Mouse (Mus musculus): ENCODE measurements around the gene Pbxip1.

Pbxip1 gene

DNA sequence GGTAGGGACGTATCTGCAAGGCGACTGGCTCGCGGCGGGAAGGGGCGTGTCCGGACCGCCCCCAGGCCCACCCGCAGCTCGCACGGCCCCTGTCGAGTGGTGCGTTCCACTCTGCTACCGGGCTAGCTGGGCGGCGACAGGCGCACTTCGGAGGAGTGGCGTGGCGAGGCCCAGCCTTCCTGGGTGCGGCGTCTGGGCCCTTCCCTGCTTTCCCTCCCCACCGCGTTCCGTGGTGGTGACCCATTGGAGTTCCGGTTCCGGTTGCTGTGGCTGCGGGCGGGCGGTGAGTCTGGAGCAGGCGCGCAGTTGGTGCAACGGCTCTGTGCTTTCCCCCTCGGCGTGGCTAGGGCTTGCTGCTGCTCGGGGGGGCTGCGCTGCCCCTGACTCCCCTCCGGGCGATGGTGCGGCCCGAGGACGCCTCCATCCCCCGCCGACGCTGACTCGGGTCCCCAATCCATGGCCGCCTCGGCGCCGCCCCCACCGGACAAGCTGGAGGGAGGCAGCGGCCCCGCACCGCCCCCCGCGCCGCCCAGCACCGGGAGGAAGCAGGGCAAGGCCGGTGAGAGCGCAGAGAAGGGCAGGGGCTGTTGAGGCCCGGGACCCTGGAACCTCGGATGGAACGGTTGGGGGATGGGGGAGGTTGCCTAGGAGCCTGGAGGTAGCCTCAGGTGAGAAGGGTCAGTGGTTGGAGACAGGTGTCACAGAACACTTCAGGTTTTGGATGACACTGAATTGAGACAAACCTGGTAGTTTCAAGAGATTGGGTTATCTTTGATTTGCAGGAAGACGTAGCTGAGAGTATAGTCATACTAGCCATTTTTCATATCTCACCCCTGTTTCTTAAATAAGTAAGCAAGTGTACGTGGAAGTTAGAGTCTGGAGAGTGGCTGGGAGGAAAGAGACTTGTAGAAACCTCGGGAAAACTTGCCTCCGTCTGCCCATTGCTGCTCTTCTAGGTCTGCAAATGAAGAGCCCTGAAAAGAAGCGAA, 6.0 kb upstream of the Pbxip1 start, which contains the start of gene Pygo2:
Gene Pygo2 (plus strand): TSS at position 44 of the 989 bp plus-strand sequence.
- ATAC-seq (ENCODE audit: insufficient number of reproducible peaks, low FRiP score, low TSS enrichment), result peak; percentile 95

- no peak for ATAC-seq (ENCODE audit: insufficient number of reproducible peaks, low FRiP score, low TSS enrichment)
Observed at GRCm38 (mm10) chr3:89432606-89433005, 3.9 kb upstream of the Pbxip1 start.

- ATAC-seq (ENCODE audit: insufficient number of reproducible peaks, low FRiP score, low TSS enrichment), result no peak
Observed at GRCm38 (mm10) chr3:89434532-89434931, 2.0 kb upstream of the Pbxip1 start.

- ATAC-seq (ENCODE audit: insufficient number of reproducible peaks, low FRiP score, low TSS enrichment), result no peak
Observed at GRCm38 (mm10) chr3:89435041-89435440, 1.5 kb upstream of the Pbxip1 start.

GRCm38 (mm10) chr3:89437269-89437668, 763 bp downstream of the Pbxip1 start:
- ATAC-seq (ENCODE audit: insufficient number of reproducible peaks, low FRiP score, low TSS enrichment), result no peak

DNA sequence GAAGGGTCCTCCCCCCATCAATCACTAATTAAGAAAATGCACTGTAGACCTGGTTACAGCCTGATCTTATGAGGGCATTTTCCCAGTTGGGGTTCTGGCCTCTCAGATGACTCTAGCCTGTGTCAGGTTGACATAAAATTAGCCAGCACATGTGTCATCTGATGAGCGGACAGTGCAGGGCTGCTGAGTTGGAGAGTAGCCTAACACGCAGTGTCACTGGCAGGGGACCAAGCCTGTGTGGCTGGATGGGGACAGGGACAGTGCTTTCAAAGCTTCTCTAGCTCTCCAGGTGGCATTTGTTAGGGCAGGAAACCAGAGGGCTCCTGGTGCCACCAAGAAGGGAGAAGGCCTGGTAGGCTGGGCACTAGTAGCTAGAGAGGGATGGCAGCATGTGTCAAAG, 4.2 kb downstream of the Pbxip1 start:
- ATAC-seq (ENCODE audit: insufficient number of reproducible peaks, low FRiP score, low TSS enrichment), result no peak

DNA sequence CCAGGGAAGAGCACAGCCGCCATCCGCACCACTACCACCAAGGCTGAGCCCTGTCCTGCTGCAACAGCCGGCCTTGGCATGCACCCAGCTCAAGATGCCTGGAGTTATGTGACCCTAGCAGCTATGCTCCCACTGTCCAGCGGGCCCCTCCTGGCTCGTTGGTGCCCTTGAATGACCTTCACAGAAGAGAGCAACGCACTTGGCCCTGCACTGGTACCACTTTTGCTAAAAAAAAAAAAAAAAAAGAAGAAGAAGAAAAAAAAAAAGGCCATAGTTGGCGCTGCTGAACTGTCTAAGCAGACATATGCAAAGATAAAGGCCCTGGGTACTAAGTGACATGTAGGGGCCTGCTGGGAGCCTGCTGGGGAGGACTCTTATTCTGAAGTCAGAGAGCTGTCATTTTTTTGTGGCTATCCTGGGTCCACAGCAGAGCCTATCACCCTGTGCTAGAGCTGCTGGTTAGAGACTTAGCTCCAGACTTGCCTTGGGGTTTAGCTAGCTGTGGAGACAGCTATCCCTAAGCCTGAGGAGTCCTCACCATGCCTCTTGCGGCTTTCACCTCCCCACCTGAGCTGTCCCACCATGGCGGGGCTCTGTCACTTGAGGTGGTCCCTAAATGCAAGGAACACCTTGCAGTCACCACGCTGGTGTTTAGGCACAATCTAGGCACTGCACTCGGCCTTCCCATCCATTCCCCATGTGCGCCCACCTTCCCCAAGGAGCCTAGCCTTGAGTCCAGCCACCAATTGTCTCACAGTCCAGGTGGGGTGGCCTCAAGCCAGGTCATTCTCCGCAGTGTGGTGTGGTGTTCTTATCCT, 12.4 kb downstream of the Pbxip1 start:
- no peak for ATAC-seq (ENCODE audit: insufficient number of reproducible peaks, low FRiP score, low TSS enrichment)

DNA sequence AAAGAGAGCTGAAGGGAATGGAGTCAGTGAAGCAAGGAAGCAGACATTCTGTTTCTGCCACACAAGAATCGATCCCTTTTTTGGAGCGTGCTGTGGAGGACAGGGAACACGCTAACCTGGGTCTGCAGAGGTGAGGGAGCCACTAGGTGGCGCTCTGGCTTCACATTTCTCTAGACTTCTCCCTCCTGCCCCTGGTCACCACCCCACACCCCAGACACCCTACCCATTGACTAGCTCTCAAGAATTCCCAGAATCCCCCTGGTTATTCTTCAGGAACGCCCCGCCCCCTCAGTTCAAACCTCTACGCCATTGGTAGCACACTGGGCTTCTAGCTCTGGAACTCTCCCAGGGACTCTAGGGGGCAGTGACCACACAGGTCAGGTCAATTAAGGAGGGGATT, 13.0 kb downstream of the Pbxip1 start:
- peak; percentile 41; the same call in 1 of the 2 replicates for ATAC-seq (ENCODE audit: insufficient number of reproducible peaks, low FRiP score, low TSS enrichment)

- no peak for ATAC-seq (ENCODE audit: insufficient number of reproducible peaks, low FRiP score, low TSS enrichment)
Observed at GRCm38 (mm10) chr3:89451916-89452315, 15.4 kb downstream of the Pbxip1 start.

DNA sequence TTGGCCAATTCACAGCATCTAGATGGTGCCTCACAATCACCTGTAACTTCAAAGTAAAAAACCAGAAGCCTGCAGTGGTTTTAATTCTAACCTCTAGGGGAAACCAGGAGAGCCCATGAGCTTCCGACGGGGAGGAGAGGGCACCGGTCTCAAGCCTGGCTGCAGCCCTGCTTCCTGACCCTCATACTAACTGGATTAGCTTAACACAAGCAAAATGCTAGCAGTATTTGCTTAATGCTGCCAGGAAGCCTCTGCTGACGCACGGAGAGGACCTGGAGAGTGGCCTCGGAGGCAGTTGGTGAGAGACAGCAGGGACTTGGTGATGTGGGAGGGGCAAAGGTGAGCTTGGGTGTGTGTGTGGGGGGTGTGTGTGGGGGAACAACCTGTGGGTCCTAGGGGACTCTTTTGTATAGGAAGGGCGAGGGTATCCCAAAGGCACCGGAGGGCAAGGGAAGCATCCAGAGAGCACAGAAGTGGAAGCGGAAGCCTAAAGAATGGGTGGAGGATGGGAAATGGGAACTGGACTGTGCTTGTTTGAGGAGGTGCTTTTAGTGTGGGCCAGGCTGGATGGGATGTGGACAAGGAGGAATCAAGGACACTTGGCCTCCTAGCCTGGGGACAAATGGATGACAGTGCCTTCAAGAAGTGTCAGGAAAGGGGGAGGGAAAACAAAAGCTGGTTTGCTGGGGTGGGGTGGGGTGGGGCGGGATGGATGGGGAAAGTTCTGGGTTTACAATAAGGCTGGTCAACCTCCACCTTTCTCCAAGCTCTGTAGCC, 18.1 kb downstream of the Pbxip1 start, which contains the start of gene Pmvk:
Gene Pmvk (plus strand): TSS at position 141 of the 777 bp plus-strand sequence.
- no peak for ATAC-seq (ENCODE audit: insufficient number of reproducible peaks, low FRiP score, low TSS enrichment)

DNA sequence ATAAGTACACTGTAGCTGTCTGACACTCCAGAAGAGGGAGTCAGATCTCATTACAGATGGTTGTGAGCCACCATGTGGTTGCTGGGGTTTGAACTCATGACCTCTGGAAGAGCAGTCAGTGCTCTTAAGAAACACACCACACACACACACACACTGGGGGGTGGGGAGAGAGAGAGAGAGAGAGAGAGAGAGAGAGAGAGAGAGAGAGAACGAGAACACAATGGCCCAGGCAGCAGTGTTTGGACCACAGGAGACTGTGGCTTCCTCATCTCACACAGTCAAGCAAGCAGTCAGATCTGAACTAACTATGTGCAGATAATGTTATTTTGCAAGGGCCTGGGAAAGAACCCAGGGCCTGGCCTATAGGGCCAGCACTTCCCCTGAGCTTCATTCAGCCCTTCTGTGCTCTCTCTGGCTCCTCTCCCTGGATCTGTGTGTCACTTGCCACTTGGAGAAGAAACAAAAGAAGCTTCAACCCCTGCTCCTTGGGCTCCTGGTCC, 19.3 kb downstream of the Pbxip1 start:
- ATAC-seq (ENCODE audit: insufficient number of reproducible peaks, low FRiP score, low TSS enrichment), result no peak

- no peak for ATAC-seq (ENCODE audit: insufficient number of reproducible peaks, low FRiP score, low TSS enrichment)
Observed at GRCm38 (mm10) chr3:89456726-89457665, 20.5 kb downstream of the Pbxip1 start.

DNA sequence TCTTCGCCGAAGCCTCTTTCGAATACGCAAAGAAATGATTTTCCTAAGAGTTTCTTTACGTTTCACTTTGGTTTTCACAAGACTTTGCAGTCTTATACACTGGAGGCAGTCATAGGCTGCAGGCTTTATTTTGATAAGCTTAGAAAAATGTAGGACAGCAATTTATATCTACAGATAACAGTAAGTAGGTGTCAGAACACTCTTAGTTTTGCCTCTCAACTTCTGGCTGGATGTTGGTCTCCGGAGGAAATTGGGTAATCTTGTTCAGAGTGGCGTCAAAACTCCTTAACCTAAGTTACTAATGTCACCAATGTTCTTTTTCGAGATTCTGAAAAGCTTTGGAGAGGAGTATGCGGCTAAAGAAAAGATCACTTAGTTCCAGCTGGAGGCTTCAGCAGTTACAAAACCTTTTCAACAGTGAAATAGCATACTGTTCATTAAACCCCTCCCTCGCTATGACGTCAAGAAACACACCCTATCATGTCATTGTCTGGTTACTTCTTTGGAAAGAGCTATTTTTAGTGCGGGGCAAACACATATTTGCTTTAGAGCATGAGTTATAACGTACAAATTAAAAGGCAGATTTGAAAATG, 22.0 kb downstream of the Pbxip1 start:
- no peak for ATAC-seq (ENCODE audit: insufficient number of reproducible peaks, low FRiP score, low TSS enrichment)

GRCm38 (mm10) chr3:89458965-89459807, 22.7 kb downstream of the Pbxip1 start:
- peak; percentile 77 for ATAC-seq (ENCODE audit: insufficient number of reproducible peaks, low FRiP score, low TSS enrichment)

DNA sequence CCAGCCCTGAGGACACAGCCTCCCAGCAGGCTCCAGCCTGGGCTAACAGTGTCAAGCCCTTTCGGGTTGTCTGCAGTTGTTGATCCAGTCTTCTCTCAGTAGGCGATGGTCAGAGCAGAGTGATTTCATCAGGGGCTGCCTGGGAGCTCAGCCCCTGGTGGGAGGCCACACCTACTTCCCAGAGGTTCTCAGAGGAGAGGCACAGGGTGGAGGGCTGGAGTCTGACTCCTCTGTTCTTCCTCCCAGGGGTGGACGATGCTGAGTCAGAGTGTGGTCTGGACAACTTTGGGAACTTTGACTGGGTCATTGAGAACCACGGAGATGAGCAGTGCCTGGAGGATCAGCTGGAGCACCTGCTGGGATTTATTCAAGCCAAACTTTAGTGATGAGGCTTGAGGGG, 31.8 kb downstream of the Pbxip1 start:
- no peak for ATAC-seq (ENCODE audit: insufficient number of reproducible peaks, low FRiP score, low TSS enrichment)

DNA sequence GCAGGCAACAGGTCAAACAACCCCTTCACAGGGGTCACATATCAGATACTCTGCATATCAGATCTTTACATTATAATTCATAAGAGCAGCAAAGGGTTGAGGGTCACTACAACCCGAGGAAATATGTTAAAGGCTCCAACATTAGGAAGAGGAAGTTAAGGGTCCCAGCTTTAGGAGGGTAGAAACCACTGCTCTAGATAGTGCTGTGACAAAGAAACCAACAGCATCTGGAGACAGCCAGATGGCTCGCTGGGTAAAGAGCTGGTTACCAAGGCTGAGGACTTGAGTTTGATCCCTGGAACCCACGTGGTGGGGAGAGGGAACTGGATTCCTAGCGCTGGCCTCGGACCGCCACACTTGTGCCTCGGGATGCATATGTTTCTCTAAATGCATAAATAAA, 35.8 kb downstream of the Pbxip1 start:
- ATAC-seq (ENCODE audit: insufficient number of reproducible peaks, low FRiP score, low TSS enrichment), result no peak

- no peak for ATAC-seq (ENCODE audit: insufficient number of reproducible peaks, low FRiP score, low TSS enrichment)
Observed at GRCm38 (mm10) chr3:89473838-89474237, 37.3 kb downstream of the Pbxip1 start.

GRCm38 (mm10) chr3:89479055-89479454, 42.5 kb downstream of the Pbxip1 start:
- no peak for ATAC-seq (ENCODE audit: insufficient number of reproducible peaks, low FRiP score, low TSS enrichment)
